Mouse (Mus musculus) stomach, embryonic 14.5 days (tissue): ENCODE data around the gene Pxdc1. TPM values are rescaled to one million over a fixed set of nuclear protein-coding genes. Genes with fewer than 3 reads are reported as not detected.

Experiments used
- ATAC-seq: fragments of 200-750 bp; cut with Nextera tagmentation; 2 replicates; pipeline ENCODE4 v1.8.0; 2017; ENCODE audit warnings: low read depth, moderate TSS enrichment; ENCODE audit not compliant: insufficient number of reproducible peaks, insufficient read depth, low FRiP score
- H3K27ac ChIP-seq: fragments of 300-500 bp; sonication (generic); 2 replicates; pipeline ENCODE4 v1.5.1; 2014; ENCODE audit warnings: mild to moderate bottlenecking, low read length, moderate library complexity, mixed read lengths
- H3K27me3 ChIP-seq: fragments of 300-500 bp; sonication (generic); 2 replicates; pipeline ENCODE4 v1.6.1; 2014; ENCODE audit warnings: low read length, control low read depth, mixed read lengths; ENCODE audit not compliant: control insufficient read depth, insufficient read depth
- H3K36me3 ChIP-seq: fragments of 300-500 bp; sonication (generic); 2 replicates; pipeline ENCODE4 v1.6.1; 2014; ENCODE audit warnings: mild to moderate bottlenecking, control low read depth, low read length, moderate library complexity, mixed read lengths; ENCODE audit not compliant: control insufficient read depth, insufficient read depth
- H3K4me1 ChIP-seq: fragments of 300-500 bp; sonication (generic); 2 replicates; pipeline ENCODE4 v1.6.1; 2014; ENCODE audit warnings: low read length, control low read depth, mixed read lengths; ENCODE audit not compliant: control insufficient read depth, insufficient read depth
- H3K4me2 ChIP-seq: fragments of 300-500 bp; sonication (generic); replicated peaks from 2 replicates; pipeline ENCODE4 v1.6.1; 2014; ENCODE audit warnings: low read depth, low read length, control low read depth
- H3K4me3 ChIP-seq: fragments of 300-500 bp; sonication (generic); 2 replicates; pipeline ENCODE4 v1.5.1; 2014; ENCODE audit warnings: low read depth, low read length, control low read depth
- H3K9ac ChIP-seq: fragments of 300-500 bp; sonication (generic); replicated peaks from 2 replicates; pipeline ENCODE4 v1.6.1; 2014; ENCODE audit warnings: low read depth, mild to moderate bottlenecking, control low read depth, low read length, moderate library complexity, mixed read lengths
- H3K9me3 ChIP-seq: fragments of 300-500 bp; sonication (generic); 2 replicates; pipeline ENCODE4 v1.6.1; 2016; ENCODE audit warnings: low read depth, low read length, control low read depth; ENCODE audit not compliant: control insufficient read depth
- WGBS: fragments of 180-500 bp; shearing (Covaris S2); extraction: QIAGEN DNeasy Blood & Tissue Kit; methylation state at CpG from one replicate; pipeline ENCODE4 v1.1.7; 2014; 5-methylcytosine and 5-hydroxymethylcytosine counted together
- polyA plus RNA-seq: library from polyadenylated mRNA; unstranded; fragments of >200 nt; fragmentation: Nextera tagmentation; extraction: Ambion mirVana; gene quantifications from 2 replicates; pipeline ENCODE4 v1.2.1, GENCODE M21; 2014

Pxdc1 gene
- polyA plus RNA-seq, 1 experiment from 2014 or later = 11.8 TPM

DNA sequence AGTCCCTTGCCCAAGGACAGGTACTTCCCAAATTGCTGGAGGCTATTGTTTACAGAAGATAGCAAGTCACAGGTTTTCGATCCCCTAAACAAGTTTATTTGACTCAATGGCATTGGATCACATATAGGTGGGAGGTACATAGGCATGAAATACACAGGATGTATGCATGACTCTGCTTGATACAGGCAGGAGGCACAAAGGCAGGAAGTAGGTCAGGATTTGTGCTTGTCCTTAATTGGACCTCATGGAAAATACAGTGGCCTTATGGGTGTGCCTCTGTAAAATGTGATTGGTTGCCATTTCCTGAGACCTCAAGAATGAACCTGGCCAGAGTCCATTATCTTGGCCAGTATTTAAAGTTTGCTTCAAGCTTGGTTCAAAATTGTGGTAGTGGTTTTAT, 48.9 kb downstream of the Pxdc1 start:
- no peak for ATAC-seq
- no peak overlapping the region for H3K4me2 ChIP-seq
- 74% methylated on average over 1 of the region's 1 CpGs for WGBS

DNA sequence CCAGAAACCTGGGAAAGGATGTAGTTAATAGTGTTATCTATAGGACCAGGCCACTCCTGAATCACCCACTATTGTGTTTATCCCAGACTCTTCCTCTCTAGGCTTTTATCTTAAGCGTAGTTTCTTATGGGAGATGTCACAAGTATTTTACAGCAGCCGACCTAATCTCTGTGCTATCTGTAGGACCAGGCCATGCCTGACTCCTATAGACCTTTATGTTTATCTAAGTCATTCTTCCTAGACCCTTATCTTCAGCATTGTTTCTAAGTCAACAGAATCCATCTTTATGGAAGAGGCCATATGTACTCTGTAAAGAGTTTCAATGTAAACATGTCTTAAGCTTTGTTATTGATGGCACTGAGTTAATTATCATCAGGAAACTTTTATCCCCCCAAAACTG, 50.5 kb downstream of the Pxdc1 start:
- H3K9ac ChIP-seq = no peak overlapping the region

More for the DNA sequence above, 48.9 kb downstream of the Pxdc1 start:
- Histone ChIP-seq H3K36me3 (no peaks in the 10 kb centered on the region), H3K4me1 (0 out of 2 replicates have a peak, but pooled peaks cover 4% of the 10 kb centered on the region), H3K27me3 (no peaks in the 10 kb centered on the region), H3K9ac (no peak overlapping the region), H3K4me3 (no peak overlapping the region), H3K9me3 (no peaks in the 10 kb centered on the region), H3K27ac (no peak overlapping the region)

DNA sequence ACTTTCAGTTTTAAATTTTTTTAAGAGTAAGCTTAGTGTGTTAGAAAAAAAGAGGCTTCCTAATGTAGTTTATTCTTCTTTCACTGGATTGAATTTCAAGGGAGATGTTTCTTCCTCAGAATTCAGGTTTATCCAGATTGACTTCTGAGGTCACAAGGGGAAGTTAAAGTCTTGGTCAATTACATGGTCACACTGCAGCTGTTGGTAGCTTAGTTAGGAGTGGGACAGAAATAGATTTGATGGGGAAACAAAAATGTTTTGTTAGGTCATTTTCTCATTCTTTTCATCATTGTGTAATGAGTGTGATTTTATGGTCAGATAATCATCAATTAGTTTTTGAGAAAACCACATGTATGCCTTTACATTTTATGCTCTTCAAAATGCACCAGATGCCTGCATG, 56.5 kb downstream of the Pxdc1 start:
- Histone ChIP-seq H3K9me3 (no peaks in the 10 kb centered on the region), H3K27me3 (no peaks in the 10 kb centered on the region), H3K4me2 (no peak overlapping the region), H3K36me3 (no peaks in the 10 kb centered on the region), H3K9ac (no peak overlapping the region), H3K4me3 (no peak overlapping the region), H3K4me1 (no peaks in the 10 kb centered on the region), H3K27ac (no peak overlapping the region)
- no peak for ATAC-seq

More for the DNA sequence above, 50.5 kb downstream of the Pxdc1 start:
- no peak overlapping the region for H3K27ac ChIP-seq
- H3K4me2 ChIP-seq = no peak overlapping the region
- H3K9me3 ChIP-seq = no peaks in the 10 kb centered on the region
- WGBS = 19% methylated on average over 2 of the region's 2 CpGs
- H3K36me3 ChIP-seq = no peaks in the 10 kb centered on the region
- no peak overlapping the region for H3K4me3 ChIP-seq
- H3K27me3 ChIP-seq = no peaks in the 10 kb centered on the region
- ATAC-seq = no peak
- 0 out of 2 replicates have a peak, but pooled peaks cover 4% of the 10 kb centered on the region for H3K4me1 ChIP-seq

Other genes with a start within 250 kb of the Pxdc1 start
- gene Fam50b, start 81.4 kb upstream of the Pxdc1 start, polyA plus RNA-seq = not detected in 2 replicates
- 100 and 107 TPM in 2 replicates for gene Prpf4b, start 221.8 kb upstream of the Pxdc1 start, polyA plus RNA-seq